Mouse (Mus musculus) neural tube, embryonic 11.5 days (tissue): Measurements from ENCODE around the gene Ovca2. TPM values are rescaled to one million over a fixed set of nuclear protein-coding genes. Genes with fewer than 3 reads are reported as not detected.

Experiments
- ATAC-seq: fragments of 200-750 bp; cut with Nextera tagmentation; 2 replicates; pipeline ENCODE4 v1.8.0; 2017; ENCODE audit warnings: moderate number of reproducible peaks, mild to moderate bottlenecking, moderate TSS enrichment, moderate library complexity; ENCODE audit not compliant: insufficient read depth, low FRiP score, low TSS enrichment
- DNase-seq: peaks from one replicate; pipeline ENCODE4 v3.0.0-alpha.2; 2015; ENCODE audit warnings: low spot score
- H3K27ac ChIP-seq: fragments of 300-500 bp; sonication (generic); 2 replicates; pipeline ENCODE4 v1.5.1; 2014; ENCODE audit warnings: low read depth, mild to moderate bottlenecking, low read length
- H3K27me3 ChIP-seq: fragments of 300-500 bp; sonication (generic); 2 replicates; pipeline ENCODE4 v1.6.1; 2014; ENCODE audit warnings: mild to moderate bottlenecking, low read length, mixed read lengths; ENCODE audit not compliant: control insufficient read depth, insufficient read depth
- H3K36me3 ChIP-seq: fragments of 300-500 bp; sonication (generic); 2 replicates; pipeline ENCODE4 v1.6.1; 2014; ENCODE audit warnings: mild to moderate bottlenecking, low read length, moderate library complexity, mixed read lengths; ENCODE audit not compliant: control insufficient read depth, insufficient read depth
- H3K4me1 ChIP-seq: fragments of 300-500 bp; sonication (generic); 2 replicates; pipeline ENCODE4 v1.6.1; 2014; ENCODE audit warnings: low read length, mixed read lengths; ENCODE audit not compliant: control insufficient read depth, insufficient read depth
- H3K4me2 ChIP-seq: fragments of 300-500 bp; sonication (generic); 2 replicates; pipeline ENCODE4 v1.6.1; 2014; ENCODE audit warnings: low read depth, mild to moderate bottlenecking, moderate library complexity
- H3K4me3 ChIP-seq: fragments of 300-500 bp; sonication (generic); 2 replicates; pipeline ENCODE4 v1.5.1; 2014; ENCODE audit warnings: low read depth, low read length
- H3K9ac ChIP-seq: fragments of 300-500 bp; sonication (generic); 2 replicates; pipeline ENCODE4 v1.6.1; 2014; ENCODE audit warnings: mild to moderate bottlenecking, low read length
- H3K9me3 ChIP-seq: fragments of 300-500 bp; sonication (generic); 2 replicates; pipeline ENCODE4 v1.6.1; 2016; ENCODE audit warnings: low read length; ENCODE audit not compliant: control insufficient read depth
- WGBS: fragments of 180-500 bp; shearing (Covaris S2); extraction: QIAGEN DNeasy Blood & Tissue Kit; methylation state at CpG from one replicate; pipeline ENCODE4 v1.1.7; 2014; 5-methylcytosine and 5-hydroxymethylcytosine counted together
- microRNA counts: library from miRNA; unstranded; fragments of <30 nt; microRNA quantifications from one replicate; lab custom pipeline; 2015
- microRNA-seq: library from miRNA; unstranded; fragments of <30 nt; microRNA quantifications from one replicate; pipeline ENCODE4, GENCODE M21; 2016
- polyA plus RNA-seq: library from polyadenylated mRNA; unstranded; fragments of >200 nt; fragmentation: Nextera tagmentation; extraction: Ambion mirVana; gene quantifications from 2 replicates; pipeline ENCODE4 v1.2.1, GENCODE M21; 2014

Ovca2 gene
- polyA plus RNA-seq, 1 experiment from 2014 or later, result 37.4 TPM

GRCm38 (mm10) chr11:75134485-75135068 is 44.1 kb downstream of the Ovca2 start:
- Histone ChIP-seq H3K27ac (no peak overlapping the region), H3K9me3 (no peaks in the 10 kb centered on the region), H3K4me2 (no peak overlapping the region), H3K36me3 (no peaks in the 10 kb centered on the region), H3K4me1 (peaks cover 9% of the 10 kb centered on the region; the same call in 1 of the 2 replicates), H3K9ac (no peak overlapping the region), H3K4me3 (no peak overlapping the region), H3K27me3 (no peaks in the 10 kb centered on the region)
- 80% methylated on average over 5 of the region's 5 CpGs for WGBS
- ATAC-seq (no peak), DNase-seq (no peak)

GRCm38 (mm10) chr11:75133951-75134350 is 44.7 kb downstream of the Ovca2 start:
- no peaks in the 10 kb centered on the region for H3K9me3 ChIP-seq
- H3K9ac ChIP-seq, result no peak overlapping the region
- ATAC-seq (no peak), DNase-seq (no peak)
- H3K27me3 ChIP-seq, result no peaks in the 10 kb centered on the region
- H3K27ac ChIP-seq, result no peak overlapping the region
- peaks cover 6% of the 10 kb centered on the region; the same call in 1 of the 2 replicates for H3K4me1 ChIP-seq
- H3K4me2 ChIP-seq, result no peak overlapping the region
- 14% methylated on average over 2 of the region's 2 CpGs for WGBS
- H3K4me3 ChIP-seq, result no peak overlapping the region
- H3K36me3 ChIP-seq, result no peaks in the 10 kb centered on the region

DNA sequence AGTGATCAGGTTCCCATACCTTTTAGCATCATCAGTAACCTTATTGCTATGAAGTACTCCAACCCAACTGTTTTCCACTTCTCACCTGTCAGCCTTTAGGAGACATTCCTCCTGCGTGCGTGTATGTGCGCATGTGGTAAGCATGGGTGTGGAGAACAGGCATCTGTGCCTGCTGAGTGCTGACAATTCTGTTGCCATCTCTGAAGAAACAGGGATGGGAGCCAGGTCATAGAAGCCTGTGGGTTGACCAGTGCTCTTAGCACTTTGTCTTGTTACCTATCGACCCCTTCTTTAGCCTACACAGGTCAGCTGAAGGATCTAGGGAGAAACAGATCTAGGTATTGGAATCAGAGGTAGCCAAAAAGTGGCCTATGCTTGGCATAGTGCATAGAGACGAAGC is 45.2 kb downstream of the Ovca2 start:
- H3K4me2 ChIP-seq, result no peak overlapping the region
- H3K9ac ChIP-seq, result no peak overlapping the region
- no peaks in the 10 kb centered on the region for H3K9me3 ChIP-seq
- no peak overlapping the region for H3K4me3 ChIP-seq
- ATAC-seq (no peak), DNase-seq (no peak)
- 0 out of 2 replicates have a peak, but pooled peaks cover 6% of the 10 kb centered on the region for H3K4me1 ChIP-seq
- H3K36me3 ChIP-seq, result no peaks in the 10 kb centered on the region
- no peak overlapping the region for H3K27ac ChIP-seq
- WGBS, result 93% methylated on average over 5 of the region's 5 CpGs
- no peaks in the 10 kb centered on the region for H3K27me3 ChIP-seq

GRCm38 (mm10) chr11:75132278-75132677 is 46.4 kb downstream of the Ovca2 start:
- DNase-seq, result no peak
- H3K36me3 ChIP-seq, result no peaks in the 10 kb centered on the region
- H3K4me3 ChIP-seq, result no peak overlapping the region
- H3K9ac ChIP-seq, result no peak overlapping the region
- H3K9me3 ChIP-seq, result no peaks in the 10 kb centered on the region
- 0 out of 2 replicates have a peak, but pooled peaks cover 6% of the 10 kb centered on the region for H3K4me1 ChIP-seq
- no peak overlapping the region for H3K27ac ChIP-seq
- no peak overlapping the region for H3K4me2 ChIP-seq
- no peaks in the 10 kb centered on the region for H3K27me3 ChIP-seq
- WGBS, result 90% methylated on average over 5 of the region's 5 CpGs
- ATAC-seq, result no peak

- Histone ChIP-seq H3K4me3 (no peak overlapping the region), H3K9me3 (no peaks in the 10 kb centered on the region), H3K36me3 (no peaks in the 10 kb centered on the region), H3K27ac (no peak overlapping the region), H3K27me3 (no peaks in the 10 kb centered on the region), H3K9ac (no peak overlapping the region), H3K4me1 (0 out of 2 replicates have a peak, but pooled peaks cover under 1% of the 10 kb centered on the region), H3K4me2 (no peak overlapping the region)
- ATAC-seq, result no peak
- 85% methylated on average over 4 of the region's 4 CpGs for WGBS
- DNase-seq, result no peak
Measured at GRCm38 (mm10) chr11:75131300-75131699, 47.3 kb downstream of the Ovca2 start.

- Histone ChIP-seq H3K36me3 (no peaks in the 10 kb centered on the region), H3K4me2 (no peak overlapping the region), H3K27ac (no peak overlapping the region), H3K9me3 (no peaks in the 10 kb centered on the region), H3K4me1 (no peaks in the 10 kb centered on the region), H3K4me3 (no peak overlapping the region), H3K27me3 (no peaks in the 10 kb centered on the region), H3K9ac (no peak overlapping the region)
- ATAC-seq (no peak), DNase-seq (no peak)
- WGBS, result 97% methylated on average over 6 of the region's 6 CpGs
Measured at GRCm38 (mm10) chr11:75129481-75129880, 49.2 kb downstream of the Ovca2 start.

GRCm38 (mm10) chr11:75126384-75126783 is 52.3 kb downstream of the Ovca2 start:
- Histone ChIP-seq H3K4me2 (no peak overlapping the region), H3K27ac (no peak overlapping the region), H3K9me3 (no peaks in the 10 kb centered on the region), H3K4me3 (no peak overlapping the region), H3K4me1 (no peaks in the 10 kb centered on the region), H3K9ac (no peak overlapping the region), H3K36me3 (no peaks in the 10 kb centered on the region), H3K27me3 (no peaks in the 10 kb centered on the region)
- DNase-seq, result no peak
- WGBS, result 90% methylated on average over 3 of the region's 3 CpGs
- no peak for ATAC-seq

MicroRNAs within 50 kb of the gene (microRNA counts, 519-probe panel; counts per million panel counts)
- microRNA mmu-miR-132 (lab: Ali Mortazavi, UCI) (3,045 counts per million, percentile 65 among the panel's probes with 10 or more counts), microRNA mmu-miR-212 (lab: Ali Mortazavi, UCI) (171 counts per million, percentile 57 among the panel's probes with 10 or more counts)

Small RNA genes lying within 50 kb of the gene (microRNA-seq; reads per million reads assigned to microRNA genes)
- gene Mir132, result 103 reads per million, percentile 51 among the genes with 10 or more reads in this experiment
- 15.4 reads per million, percentile 26 among the genes with 10 or more reads in this experiment for gene Mir212

Other genes starting within 250 kb of the Ovca2 start
- gene Hic1, start 9.3 kb downstream of the Ovca2 start, polyA plus RNA-seq, result 4.1 and 4.9 TPM in 2 replicates
- gene Dph1, start 12.4 kb upstream of the Ovca2 start, polyA plus RNA-seq, result 19.8 and 21.1 TPM in 2 replicates
- 4.5 and 6.0 TPM in 2 replicates for gene Rtn4rl1, start 14.9 kb upstream of the Ovca2 start, polyA plus RNA-seq
- gene Rpa1, start 169.5 kb upstream of the Ovca2 start, polyA plus RNA-seq, result 117 and 123 TPM in 2 replicates
- gene Smyd4, start 169.6 kb upstream of the Ovca2 start, polyA plus RNA-seq, result 13.4 and 15.9 TPM in 2 replicates
- 84.0 and 87.0 TPM in 2 replicates for gene Serpinf1, start 243.9 kb upstream of the Ovca2 start, polyA plus RNA-seq